Mouse (Mus musculus): Measurements from ENCODE around the gene Fyn. TPM values are rescaled to one million over a fixed set of nuclear protein-coding genes. Genes with fewer than 3 reads are reported as not detected.

Gene Fyn
- polyA plus RNA-seq, 1 experiment, result 35.5 TPM

GRCm38 (mm10) chr10:39390541-39390940 lies 21.9 kb downstream of the Fyn start:
- peaks cover 8% of the 10 kb centered on the region for H3K4me1 ChIP-seq (ENCODE audit: control insufficient read depth, insufficient read depth, low read length)
- TF ChIP-seq CTCF (IDR thresholded peaks at IDR 0.05; ENCODE audit: low read depth, low read length) (no peak), POLR2A (IDR thresholded peaks at IDR 0.05; ENCODE audit: borderline replicate concordance, low read depth, low read length) (no peak)
- H3K27ac ChIP-seq (ENCODE audit: insufficient read depth, low read depth, low read length), result no peak overlapping the region

GRCm38 (mm10) chr10:39392900-39393483 lies 24.3 kb downstream of the Fyn start:
- Histone ChIP-seq H3K4me1 (ENCODE audit: control insufficient read depth, insufficient read depth, low read length) (no peaks in the 10 kb centered on the region), H3K27ac (ENCODE audit: insufficient read depth, low read depth, low read length) (no peak overlapping the region), H3K4me3 (ENCODE audit: insufficient read depth, low read length) (no peak overlapping the region)
- TF ChIP-seq CTCF (IDR thresholded peaks at IDR 0.05; ENCODE audit: low read depth, low read length), result no peak
- no peak for TF ChIP-seq POLR2A (IDR thresholded peaks at IDR 0.05; ENCODE audit: borderline replicate concordance, low read depth, low read length)

More at GRCm38 (mm10) chr10:39390541-39390940, 21.9 kb downstream of the Fyn start:
- H3K4me3 ChIP-seq (ENCODE audit: insufficient read depth, low read length), result no peak overlapping the region

GRCm38 (mm10) chr10:39395544-39395943 lies 26.9 kb downstream of the Fyn start:
- no peak for TF ChIP-seq POLR2A (IDR thresholded peaks at IDR 0.05; ENCODE audit: borderline replicate concordance, low read depth, low read length)
- Histone ChIP-seq H3K4me3 (ENCODE audit: insufficient read depth, low read length) (no peak overlapping the region), H3K4me1 (ENCODE audit: control insufficient read depth, insufficient read depth, low read length) (no peaks in the 10 kb centered on the region), H3K27ac (ENCODE audit: insufficient read depth, low read depth, low read length) (no peak overlapping the region)

GRCm38 (mm10) chr10:39398924-39399323 lies 30.3 kb downstream of the Fyn start:
- Histone ChIP-seq H3K4me3 (ENCODE audit: insufficient read depth, low read length) (no peak overlapping the region), H3K4me1 (ENCODE audit: control insufficient read depth, insufficient read depth, low read length) (peaks cover 3% of the 10 kb centered on the region), H3K27ac (ENCODE audit: insufficient read depth, low read depth, low read length) (no peak overlapping the region)
- no peak for TF ChIP-seq CTCF (IDR thresholded peaks at IDR 0.05; ENCODE audit: low read depth, low read length)
- TF ChIP-seq POLR2A (IDR thresholded peaks at IDR 0.05; ENCODE audit: borderline replicate concordance, low read depth, low read length), result no peak

- H3K4me1 ChIP-seq (ENCODE audit: control insufficient read depth, insufficient read depth, low read length), result peaks cover 3% of the 10 kb centered on the region
- no peak overlapping the region for H3K27ac ChIP-seq (ENCODE audit: insufficient read depth, low read depth, low read length)
- no peak overlapping the region for H3K4me3 ChIP-seq (ENCODE audit: insufficient read depth, low read length)
- TF ChIP-seq POLR2A (IDR thresholded peaks at IDR 0.05; ENCODE audit: borderline replicate concordance, low read depth, low read length) (no peak), CTCF (IDR thresholded peaks at IDR 0.05; ENCODE audit: low read depth, low read length) (no peak)
Measured at GRCm38 (mm10) chr10:39400155-39400554, 31.5 kb downstream of the Fyn start.

- H3K27ac ChIP-seq (ENCODE audit: insufficient read depth, low read depth, low read length), result peak overlapping the region; percentile 41
- peaks cover 10% of the 10 kb centered on the region for H3K4me1 ChIP-seq (ENCODE audit: control insufficient read depth, insufficient read depth, low read length)
Measured at GRCm38 (mm10) chr10:39402487-39402886, 33.8 kb downstream of the Fyn start.

GRCm38 (mm10) chr10:39403706-39404105 lies 35.1 kb downstream of the Fyn start:
- no peak overlapping the region for H3K27ac ChIP-seq (ENCODE audit: insufficient read depth, low read depth, low read length)
- H3K4me3 ChIP-seq (ENCODE audit: insufficient read depth, low read length), result no peak overlapping the region
- TF ChIP-seq POLR2A (IDR thresholded peaks at IDR 0.05; ENCODE audit: borderline replicate concordance, low read depth, low read length) (no peak), CTCF (IDR thresholded peaks at IDR 0.05; ENCODE audit: low read depth, low read length) (no peak)
- H3K4me1 ChIP-seq (ENCODE audit: control insufficient read depth, insufficient read depth, low read length), result peaks cover 10% of the 10 kb centered on the region

More at GRCm38 (mm10) chr10:39402487-39402886, 33.8 kb downstream of the Fyn start:
- no peak for TF ChIP-seq CTCF (IDR thresholded peaks at IDR 0.05; ENCODE audit: low read depth, low read length)
- TF ChIP-seq POLR2A (IDR thresholded peaks at IDR 0.05; ENCODE audit: borderline replicate concordance, low read depth, low read length), result no peak
- no peak overlapping the region for H3K4me3 ChIP-seq (ENCODE audit: insufficient read depth, low read length)

GRCm38 (mm10) chr10:39404175-39404574 lies 35.5 kb downstream of the Fyn start:
- Histone ChIP-seq H3K4me3 (ENCODE audit: insufficient read depth, low read length) (no peak overlapping the region), H3K4me1 (ENCODE audit: control insufficient read depth, insufficient read depth, low read length) (peaks cover 10% of the 10 kb centered on the region), H3K27ac (ENCODE audit: insufficient read depth, low read depth, low read length) (no peak overlapping the region)
- TF ChIP-seq POLR2A (IDR thresholded peaks at IDR 0.05; ENCODE audit: borderline replicate concordance, low read depth, low read length) (no peak), CTCF (IDR thresholded peaks at IDR 0.05; ENCODE audit: low read depth, low read length) (no peak)

- H3K27ac ChIP-seq (ENCODE audit: insufficient read depth, low read depth, low read length), result no peak overlapping the region
- TF ChIP-seq POLR2A (IDR thresholded peaks at IDR 0.05; ENCODE audit: borderline replicate concordance, low read depth, low read length) (no peak), CTCF (IDR thresholded peaks at IDR 0.05; ENCODE audit: low read depth, low read length) (no peak)
Measured at GRCm38 (mm10) chr10:39405982-39406797, 37.5 kb downstream of the Fyn start.

GRCm38 (mm10) chr10:39406798-39407189 lies 38.1 kb downstream of the Fyn start:
- H3K4me1 ChIP-seq (ENCODE audit: control insufficient read depth, insufficient read depth, low read length), result peaks cover 12% of the 10 kb centered on the region

More at GRCm38 (mm10) chr10:39405982-39406797, 37.5 kb downstream of the Fyn start:
- Histone ChIP-seq H3K4me1 (ENCODE audit: control insufficient read depth, insufficient read depth, low read length) (peaks cover 10% of the 10 kb centered on the region), H3K4me3 (ENCODE audit: insufficient read depth, low read length) (no peak overlapping the region)

More at GRCm38 (mm10) chr10:39406798-39407189, 38.1 kb downstream of the Fyn start:
- Histone ChIP-seq H3K4me3 (ENCODE audit: insufficient read depth, low read length) (no peak overlapping the region), H3K27ac (ENCODE audit: insufficient read depth, low read depth, low read length) (no peak overlapping the region)
- TF ChIP-seq POLR2A (IDR thresholded peaks at IDR 0.05; ENCODE audit: borderline replicate concordance, low read depth, low read length), result no peak
- TF ChIP-seq CTCF (IDR thresholded peaks at IDR 0.05; ENCODE audit: low read depth, low read length), result no peak

All from bone marrow macrophage, adult 2 months (primary cell).